Mouse (Mus musculus): ENCODE measurements at regions not wholly inside any gene's neighbourhood (a gene's known extent, or its start where the extent isn't known, plus 50 kb on each side); places are given as distances from the start of the nearest gene placed in this dataset.
A peak's percentile ranks its signal among the peaks of the same experiment; 100 is the strongest.
"Not testable (repeated sequence)": the region's sequence is repeated elsewhere in the genome, so short reads cannot be mapped to it uniquely, and the experiment has no call there.

DNA sequence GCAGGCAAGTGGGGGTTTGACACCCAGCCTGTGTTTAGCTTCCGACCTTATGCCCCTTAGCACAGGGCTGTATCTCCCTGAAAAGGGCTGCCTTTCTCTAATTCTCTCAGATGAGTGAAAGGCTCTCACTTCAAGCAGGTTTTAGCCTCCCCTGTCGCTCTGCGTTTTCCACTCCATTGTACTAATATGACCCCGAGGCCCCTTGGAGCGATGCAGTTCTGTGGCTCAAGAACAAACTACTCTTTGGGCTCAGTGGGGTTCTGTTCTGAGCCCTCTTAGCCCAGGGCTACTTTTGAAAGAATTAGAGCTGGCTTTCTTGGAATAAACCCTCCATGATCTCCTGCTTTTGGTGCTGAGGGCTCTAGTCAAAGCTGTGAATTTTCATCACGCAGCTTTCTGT lies 53.4 kb upstream of the Castor2 start:
- DNase-seq (ENCODE audit: low spot score in 2 of 2) = no peak

DNA sequence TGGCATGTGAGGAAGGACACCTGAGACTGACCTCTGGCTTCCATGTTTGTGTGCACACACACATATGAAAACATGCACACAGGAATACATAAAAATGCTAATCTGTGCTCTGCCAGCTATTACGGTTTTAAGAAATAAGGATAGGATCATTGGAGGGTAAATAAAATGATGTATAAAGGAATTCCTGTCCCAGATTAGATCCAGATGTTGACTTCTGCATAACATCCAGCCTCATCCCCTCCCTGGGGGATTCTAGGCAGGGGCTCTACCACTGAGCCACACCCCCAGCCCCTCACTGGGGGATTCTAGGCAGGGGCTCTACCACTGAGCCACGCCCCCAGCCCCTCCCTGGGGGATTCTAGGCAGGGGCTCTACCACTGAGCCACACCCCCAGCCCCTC lies 56.6 kb upstream of the Castor2 start:
- not testable (repeated sequence) for DNase-seq (ENCODE audit: low spot score in 2 of 2)

DNA sequence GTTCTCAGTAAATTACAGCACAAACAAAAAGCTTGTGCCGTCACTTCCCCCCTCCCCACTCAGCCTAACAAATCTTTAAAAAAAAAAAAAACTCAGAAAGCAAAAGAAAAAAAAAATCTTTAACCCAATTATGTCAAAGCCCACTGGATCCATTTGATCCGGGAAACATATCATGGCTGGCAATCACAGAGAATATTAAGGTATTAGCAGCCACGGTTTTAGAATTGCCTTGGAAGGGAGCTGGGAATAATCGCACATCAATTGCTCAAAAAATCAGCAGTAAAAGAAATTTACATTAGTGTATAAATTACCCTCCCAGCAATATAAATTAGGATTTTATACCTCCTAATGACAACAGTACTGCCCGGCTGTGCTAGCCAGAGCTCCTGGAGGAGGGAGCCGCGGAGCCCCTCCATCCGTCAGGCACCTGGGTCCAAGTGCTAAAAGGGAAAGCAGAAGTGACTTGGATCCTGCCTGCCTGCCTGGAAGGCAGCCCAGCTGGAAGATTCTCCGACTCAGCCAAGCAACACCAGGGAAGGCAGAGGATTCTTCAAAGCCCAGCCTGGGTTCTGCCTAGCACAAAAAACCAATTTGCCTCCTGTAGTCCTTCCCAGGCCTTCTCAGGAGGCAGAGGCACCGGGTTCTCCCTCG lies 72.1 kb upstream of the Castor2 start:
- DNase-seq (ENCODE audit: low spot score in 2 of 2) = peak in 1 of 2 experiments; percentile 28

- no peak for DNase-seq (ENCODE audit: low spot score in 2 of 2)
Measured at GRCm38 (mm10) chr5:134019651-134020432, 79.7 kb upstream of the Castor2 start.

DNA sequence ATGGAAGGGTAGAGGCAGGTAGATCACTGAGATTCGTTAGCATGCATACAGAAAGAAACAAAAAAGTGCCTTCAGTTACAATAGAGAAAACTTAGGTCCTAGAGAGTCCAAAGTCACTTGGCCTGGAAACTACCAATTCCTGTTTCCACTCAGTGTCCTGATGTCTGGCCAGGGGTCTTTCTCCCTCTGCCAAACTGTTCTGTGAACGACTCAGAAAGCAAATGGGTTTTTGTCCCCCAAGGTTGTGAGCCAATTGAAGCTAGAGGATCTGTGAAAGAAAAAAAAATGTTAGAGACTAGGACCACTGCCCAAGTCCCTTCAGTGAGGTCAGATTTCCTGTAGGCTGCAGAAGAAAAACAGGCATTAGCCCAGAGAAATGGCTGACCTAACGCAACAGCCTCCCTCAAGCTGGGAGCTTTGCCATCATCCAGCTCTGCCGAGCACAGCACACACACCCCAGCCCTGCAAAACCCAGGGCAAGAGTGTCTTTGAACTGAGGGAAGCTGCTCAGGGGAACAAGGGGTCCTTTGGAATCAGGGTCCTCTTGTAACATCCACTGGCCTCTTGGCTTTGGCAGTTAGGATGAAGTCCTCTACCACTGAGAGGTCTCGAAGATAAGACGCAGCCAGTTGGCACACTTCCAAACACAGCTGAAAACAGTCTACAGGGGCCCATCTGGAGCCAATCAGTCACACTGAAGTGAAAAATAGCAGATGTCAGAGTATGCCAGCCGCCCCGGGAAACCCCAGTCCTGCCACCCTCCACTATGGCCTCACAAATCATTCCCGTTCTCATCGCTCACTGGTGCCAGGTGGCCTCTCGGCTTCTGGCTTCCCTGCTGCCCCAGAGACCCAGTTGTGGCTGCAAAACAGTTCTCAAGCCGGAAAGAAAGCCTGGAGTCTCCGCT lies 85.0 kb upstream of the Castor2 start:
- DNase-seq (ENCODE audit: low spot score in 2 of 2) = peak; percentile 39 to 46

- DNase-seq (ENCODE audit: low spot score in 2 of 2) = no peak
Measured at GRCm38 (mm10) chr5:134013206-134013605, 86.3 kb upstream of the Castor2 start.

- DNase-seq (ENCODE audit: low spot score in 2 of 2) = no peak
Measured at GRCm38 (mm10) chr5:134009843-134010242, 89.7 kb upstream of the Castor2 start.

- no peak for DNase-seq (ENCODE audit: low spot score in 2 of 2)
Measured at GRCm38 (mm10) chr5:134007127-134007771, 92.3 kb upstream of the Castor2 start.

DNA sequence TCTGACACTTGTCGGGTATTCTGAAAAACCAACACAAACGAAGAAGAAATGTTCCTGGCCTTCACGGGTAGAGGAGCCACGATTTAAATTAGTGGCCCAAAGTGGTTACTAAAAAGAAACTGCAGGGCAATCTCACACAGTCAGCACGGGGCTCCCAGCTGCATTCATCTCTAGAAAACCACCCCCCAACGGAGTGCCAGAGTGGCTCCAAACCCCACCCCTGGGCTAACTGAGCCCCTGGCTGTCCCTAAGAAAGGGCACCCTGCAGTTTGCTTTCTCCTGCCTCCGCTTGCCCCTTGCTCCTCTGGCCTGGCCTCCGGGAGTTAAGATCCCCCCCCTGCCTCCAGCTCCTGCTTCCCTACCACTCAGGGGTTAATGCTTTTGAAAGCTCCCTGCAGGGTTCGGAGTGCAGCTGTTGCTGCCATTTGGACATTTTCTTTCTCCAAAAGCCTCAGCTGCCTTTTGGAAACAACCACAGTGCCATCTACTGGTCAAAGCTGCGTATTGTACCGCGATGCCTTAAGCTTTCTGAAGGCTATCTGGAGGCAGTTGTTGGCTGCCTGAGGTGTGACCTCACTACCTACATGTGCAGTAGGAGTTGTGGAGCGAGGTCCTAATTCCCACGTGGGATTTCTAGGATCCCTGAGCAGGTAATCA lies 92.9 kb upstream of the Castor2 start:
- peak; percentile 67 to 90 for DNase-seq (ENCODE audit: low spot score in 2 of 2)

DNA sequence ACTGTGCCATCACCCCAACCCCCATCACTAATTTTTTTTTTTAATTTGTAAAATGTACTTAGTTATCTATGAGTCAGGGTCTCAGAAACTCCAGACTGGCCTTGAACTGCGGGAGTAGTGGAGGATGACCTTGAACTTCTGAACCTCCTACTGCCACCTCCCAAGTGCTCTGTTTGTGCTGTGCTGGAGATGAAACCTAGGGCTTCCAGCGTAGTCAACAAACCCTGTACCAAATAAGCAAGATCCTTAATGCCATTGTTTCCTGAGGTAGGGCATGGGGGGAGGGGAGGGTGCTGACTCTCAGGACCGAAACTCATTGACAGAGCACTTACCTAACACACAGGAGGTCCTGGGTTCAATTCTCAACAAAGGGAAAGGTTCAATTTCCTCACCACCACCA lies 93.5 kb upstream of the Castor2 start:
- no peak for DNase-seq (ENCODE audit: low spot score in 2 of 2)

DNA sequence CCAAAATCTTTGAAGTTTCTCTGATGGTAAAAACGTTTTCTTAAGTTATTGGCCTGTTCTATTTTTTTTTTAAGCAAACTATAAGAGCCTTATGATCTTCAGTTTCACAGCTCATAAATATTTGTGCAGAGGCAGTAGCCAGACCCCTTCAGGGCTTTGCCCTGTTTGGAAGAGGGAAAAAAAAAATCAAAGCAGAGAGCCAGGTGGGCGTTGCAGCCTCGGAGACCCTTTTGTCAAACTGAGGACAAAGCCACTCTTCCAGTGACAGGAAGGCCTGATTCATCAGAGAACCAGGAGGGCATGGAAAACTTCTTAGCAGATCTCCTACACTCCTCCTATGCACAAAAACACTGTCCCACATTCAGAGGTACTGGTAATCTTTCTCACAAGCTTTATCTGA lies 99.4 kb upstream of the Castor2 start:
- DNase-seq (ENCODE audit: low spot score in 2 of 2) = no peak

DNA sequence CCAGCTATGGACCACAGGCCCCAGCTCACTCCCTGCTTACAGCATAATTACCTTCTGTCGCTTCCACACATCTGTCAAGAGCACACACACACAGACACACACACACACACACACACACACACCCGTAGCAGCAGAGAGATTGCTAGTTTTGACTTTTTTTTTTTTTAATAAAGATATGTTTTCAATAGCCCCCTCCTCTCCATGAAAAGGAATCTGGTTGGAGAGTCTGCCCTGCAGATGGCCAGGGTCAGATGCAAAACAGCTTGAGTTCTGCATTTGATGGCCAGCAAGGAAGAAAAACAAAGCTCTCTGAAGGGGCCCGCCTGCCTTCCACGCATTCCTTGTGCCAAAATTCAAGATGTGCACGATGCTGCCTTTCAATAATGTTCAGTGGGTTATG lies 99.8 kb upstream of the Castor2 start:
- no peak for DNase-seq (ENCODE audit: low spot score in 2 of 2)

GRCm38 (mm10) chr5:133991994-133992393 lies 107.5 kb upstream of the Castor2 start:
- no peak for DNase-seq (ENCODE audit: low spot score in 2 of 2)

DNA sequence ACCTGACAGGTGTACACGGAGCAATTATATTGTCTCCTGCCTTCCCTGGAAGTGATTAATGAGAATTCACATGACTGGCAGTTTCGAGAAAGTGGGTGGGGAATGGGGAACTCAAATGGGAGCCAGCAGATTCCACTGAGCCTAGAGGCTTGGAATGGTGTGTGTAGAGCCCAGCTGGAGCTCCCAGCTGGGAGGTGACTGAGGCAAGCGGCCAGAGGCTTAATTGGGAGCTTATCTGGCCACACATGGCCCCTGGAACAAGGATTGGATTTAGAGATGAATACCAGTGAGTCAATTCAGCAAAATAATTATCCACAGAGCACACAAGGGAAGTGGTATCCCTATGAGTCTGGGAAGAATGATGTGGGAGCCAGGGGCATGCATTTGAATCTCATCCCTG lies 108.0 kb upstream of the Castor2 start:
- peak in 1 of 2 experiments; percentile 25 for DNase-seq (ENCODE audit: low spot score in 2 of 2)

- DNase-seq (ENCODE audit: low spot score in 2 of 2) = no peak
Measured at GRCm38 (mm10) chr5:133983249-133983966, 116.1 kb upstream of the Castor2 start.

DNA sequence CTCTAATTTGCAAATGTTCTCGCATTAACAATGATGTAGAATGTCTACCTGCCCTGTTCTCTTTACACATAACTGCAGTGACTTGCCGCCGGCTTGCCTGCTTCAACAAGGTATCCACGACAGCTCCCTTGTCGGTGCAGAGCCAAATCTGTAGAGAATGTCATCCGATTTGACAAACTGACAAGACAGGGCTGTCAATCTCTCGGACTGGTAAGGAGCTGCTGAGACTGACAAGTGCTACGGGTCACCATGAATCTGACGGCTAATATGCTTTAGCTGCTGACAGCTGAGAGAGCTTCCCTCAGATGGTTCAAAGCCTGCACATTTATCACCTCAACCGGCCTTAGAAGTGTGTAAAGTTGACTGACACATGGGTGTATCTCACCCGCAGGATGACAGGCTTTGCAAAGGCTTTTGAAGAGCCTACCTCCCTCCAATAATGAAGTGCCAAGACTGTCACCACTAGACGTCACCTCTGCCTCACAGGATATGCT lies 129.0 kb upstream of the Castor2 start:
- DNase-seq (ENCODE audit: low spot score in 2 of 2) = no peak

- peak; percentile 23 to 54 for DNase-seq (ENCODE audit: low spot score in 2 of 2)
Measured at GRCm38 (mm10) chr5:133963301-133963700, 136.2 kb upstream of the Castor2 start.

GRCm38 (mm10) chr5:133940841-133941240 lies 158.7 kb upstream of the Castor2 start:
- DNase-seq (ENCODE audit: low spot score in 2 of 2) = peak; percentile 58 to 71

- DNase-seq (ENCODE audit: low spot score in 2 of 2) = no peak
Measured at GRCm38 (mm10) chr5:133940030-133940429, 159.5 kb upstream of the Castor2 start.

Measured in layer of hippocampus, adult 8-10 months (tissue).